Mouse (Mus musculus): ENCODE data around the gene Brox.
A peak's percentile ranks its signal among the peaks of the same experiment; 100 is the strongest.
"Not testable (repeated sequence)": the region's sequence is repeated elsewhere in the genome, so short reads cannot be mapped to it uniquely, and the experiment has no call there.

Brox gene

GRCm38 (mm10) chr1:183296877-183297383 lies at the start of gene Brox:
TSS of gene Brox (minus strand) at chr1:183297269.
- peak; percentile 81 for DNase-seq (ENCODE audit: low read depth)

GRCm38 (mm10) chr1:183345817-183346195 lies 48.7 kb upstream of the Brox start:
- no peak for DNase-seq (ENCODE audit: low read depth)

- peak; percentile 81 for DNase-seq (ENCODE audit: low read depth)
Observed at GRCm38 (mm10) chr1:183344886-183345816, 48.1 kb upstream of the Brox start.

- DNase-seq (ENCODE audit: low read depth) = not testable (repeated sequence)
Observed at GRCm38 (mm10) chr1:183342902-183343301, 45.8 kb upstream of the Brox start.

GRCm38 (mm10) chr1:183327171-183327570 lies 30.1 kb upstream of the Brox start:
- DNase-seq (ENCODE audit: low read depth) = no peak

- no peak for DNase-seq (ENCODE audit: low read depth)
Observed at GRCm38 (mm10) chr1:183324433-183324832, 27.4 kb upstream of the Brox start.

- DNase-seq (ENCODE audit: low read depth) = no peak
Observed at GRCm38 (mm10) chr1:183323923-183324322, 26.9 kb upstream of the Brox start.

- not testable (repeated sequence) for DNase-seq (ENCODE audit: low read depth)
Observed at GRCm38 (mm10) chr1:183322496-183322895, 25.4 kb upstream of the Brox start.

GRCm38 (mm10) chr1:183320708-183321107 lies 23.6 kb upstream of the Brox start:
- DNase-seq (ENCODE audit: low read depth) = no peak

GRCm38 (mm10) chr1:183315783-183316182 lies 18.7 kb upstream of the Brox start:
- DNase-seq (ENCODE audit: low read depth) = no peak

GRCm38 (mm10) chr1:183312076-183312475 lies 15.0 kb upstream of the Brox start:
- no peak for DNase-seq (ENCODE audit: low read depth)

GRCm38 (mm10) chr1:183309601-183310000 lies 12.5 kb upstream of the Brox start:
- DNase-seq (ENCODE audit: low read depth) = not testable (repeated sequence)

- no peak for DNase-seq (ENCODE audit: low read depth)
Observed at GRCm38 (mm10) chr1:183308476-183308875, 11.4 kb upstream of the Brox start.

GRCm38 (mm10) chr1:183307555-183307954 lies 10.5 kb upstream of the Brox start:
- DNase-seq (ENCODE audit: low read depth) = no peak

GRCm38 (mm10) chr1:183299161-183299560 lies 2.1 kb upstream of the Brox start:
- DNase-seq (ENCODE audit: low read depth) = peak; percentile 99

- DNase-seq (ENCODE audit: low read depth) = peak; percentile 58
Observed at GRCm38 (mm10) chr1:183297886-183298489, 919 bp upstream of the Brox start.

GRCm38 (mm10) chr1:183297473-183297885 lies 410 bp upstream of the Brox start:
- no peak for DNase-seq (ENCODE audit: low read depth)

- no peak for DNase-seq (ENCODE audit: low read depth)
Observed at GRCm38 (mm10) chr1:183296465-183296864, 604 bp downstream of the Brox start, which contains the start of gene Aida. TSS of gene Aida (plus strand) at chr1:183296590.

GRCm38 (mm10) chr1:183289576-183289975 lies 7.5 kb downstream of the Brox start:
- DNase-seq (ENCODE audit: low read depth) = no peak

- no peak for DNase-seq (ENCODE audit: low read depth)
Observed at GRCm38 (mm10) chr1:183288351-183288750, 8.7 kb downstream of the Brox start.

- DNase-seq (ENCODE audit: low read depth) = no peak
Observed at GRCm38 (mm10) chr1:183275763-183276162, 21.3 kb downstream of the Brox start.

- DNase-seq (ENCODE audit: low read depth) = no peak
Observed at GRCm38 (mm10) chr1:183274385-183274784, 22.7 kb downstream of the Brox start.
